Mouse (Mus musculus) midbrain, embryonic 16.5 days (tissue): ENCODE results near the gene Dock6. TPM values are rescaled to one million over a fixed set of nuclear protein-coding genes. Genes with fewer than 3 reads are reported as not detected.
"Not testable (repeated sequence)": the region's sequence is repeated elsewhere in the genome, so short reads cannot be mapped to it uniquely, and the experiment has no call there.

Source experiments
- ATAC-seq: fragments of 200-750 bp; cut with Nextera tagmentation; 2 replicates; pipeline ENCODE4 v1.8.0; 2017; ENCODE audit warnings: moderate TSS enrichment
- H3K27ac ChIP-seq: fragments of 300-500 bp; sonication (generic); 2 replicates; pipeline ENCODE4 v1.5.1; 2014; ENCODE audit warnings: mild to moderate bottlenecking, low read length, mixed read lengths
- H3K27me3 ChIP-seq: fragments of 300-500 bp; sonication (generic); 2 replicates; pipeline ENCODE4 v1.6.1; 2014; ENCODE audit warnings: low read depth, low read length, mixed read lengths; ENCODE audit not compliant: control insufficient read depth, insufficient read depth
- H3K36me3 ChIP-seq: fragments of 300-500 bp; sonication (generic); 2 replicates; pipeline ENCODE4 v1.6.1; 2014; ENCODE audit warnings: mild to moderate bottlenecking, low read length, moderate library complexity, mixed read lengths; ENCODE audit not compliant: control insufficient read depth, insufficient read depth
- H3K4me1 ChIP-seq: fragments of 300-500 bp; sonication (generic); 2 replicates; pipeline ENCODE4 v1.6.1; 2014; ENCODE audit warnings: mild to moderate bottlenecking, low read length, mixed read lengths; ENCODE audit not compliant: control insufficient read depth, insufficient read depth
- H3K4me2 ChIP-seq: fragments of 300-500 bp; sonication (generic); 2 replicates; pipeline ENCODE4 v1.6.1; 2014; ENCODE audit warnings: mild to moderate bottlenecking, low read length, mixed read lengths
- H3K4me3 ChIP-seq: fragments of 300-500 bp; sonication (generic); 2 replicates; pipeline ENCODE4 v1.5.1; 2014; ENCODE audit warnings: low read depth, mild to moderate bottlenecking, low read length, moderate library complexity, mixed read lengths
- H3K9ac ChIP-seq: fragments of 300-500 bp; sonication (generic); 2 replicates; pipeline ENCODE4 v1.6.1; 2014; ENCODE audit warnings: low read depth, low read length, mixed read lengths
- H3K9me3 ChIP-seq: fragments of 300-500 bp; sonication (generic); replicated peaks from 2 replicates; pipeline ENCODE4 v1.6.1; 2014; ENCODE audit warnings: mild to moderate bottlenecking, low read length, mixed read lengths; ENCODE audit not compliant: control insufficient read depth, poor library complexity, severe bottlenecking
- WGBS: fragments of 180-500 bp; shearing (Covaris S2); extraction: QIAGEN DNeasy Blood & Tissue Kit; methylation state at CpG from one replicate; pipeline ENCODE4 v1.1.7; 2014; 5-methylcytosine and 5-hydroxymethylcytosine counted together
- polyA plus RNA-seq: library from polyadenylated mRNA; unstranded; fragments of >200 nt; fragmentation: Nextera tagmentation; extraction: Ambion mirVana; gene quantifications from 2 replicates; pipeline ENCODE4 v1.2.1, GENCODE M21; 2015

Dock6 gene
- polyA plus RNA-seq, 1 experiment from 2014 or later = 13.4 TPM

- no peaks in the 10 kb centered on the region for H3K27me3 ChIP-seq
- no peak overlapping the region for H3K4me3 ChIP-seq
- no peak overlapping the region for H3K9ac ChIP-seq
- no peak overlapping the region for H3K27ac ChIP-seq
- H3K9me3 ChIP-seq = no peaks in the 10 kb centered on the region
- no peaks in the 10 kb centered on the region for H3K4me1 ChIP-seq
- no peak overlapping the region for H3K4me2 ChIP-seq
- ATAC-seq = no peak
- WGBS = 81% methylated on average over 5 of the region's 5 CpGs
- H3K36me3 ChIP-seq = no peaks in the 10 kb centered on the region
These were observed 64.8 kb downstream of the Dock6 start for GRCm38 (mm10) chr9:21787654-21788053.

GRCm38 (mm10) chr9:21786906-21787305 lies 65.5 kb downstream of the Dock6 start:
- Histone ChIP-seq H3K27ac (no peak overlapping the region), H3K9me3 (no peaks in the 10 kb centered on the region), H3K36me3 (no peaks in the 10 kb centered on the region), H3K27me3 (no peaks in the 10 kb centered on the region), H3K4me3 (no peak overlapping the region), H3K9ac (no peak overlapping the region), H3K4me1 (no peaks in the 10 kb centered on the region), H3K4me2 (no peak overlapping the region)
- no peak for ATAC-seq
- WGBS = 8% methylated on average over 6 of the region's 6 CpGs

- H3K4me3 ChIP-seq, H3K36me3 ChIP-seq, H3K9me3 ChIP-seq, H3K4me1 ChIP-seq, H3K4me2 ChIP-seq, ATAC-seq, H3K9ac ChIP-seq, H3K27ac ChIP-seq, H3K27me3 ChIP-seq: not testable (repeated sequence)
- WGBS = 82% methylated on average over 1 of the region's 2 CpGs
These were observed 66.1 kb downstream of the Dock6 start for GRCm38 (mm10) chr9:21786309-21786708.

- no peaks in the 10 kb centered on the region for H3K27me3 ChIP-seq
- H3K36me3 ChIP-seq = no peaks in the 10 kb centered on the region
- no peak overlapping the region for H3K27ac ChIP-seq
- no peaks in the 10 kb centered on the region for H3K9me3 ChIP-seq
- no peaks in the 10 kb centered on the region for H3K4me1 ChIP-seq
- no peak overlapping the region for H3K4me2 ChIP-seq
- H3K9ac ChIP-seq = no peak overlapping the region
- 90% methylated on average over 7 of the region's 7 CpGs for WGBS
- no peak overlapping the region for H3K4me3 ChIP-seq
- no peak for ATAC-seq
These were observed 67.7 kb downstream of the Dock6 start for GRCm38 (mm10) chr9:21784517-21785307.

- Histone ChIP-seq H3K4me2 (no peak overlapping the region), H3K27ac (no peak overlapping the region), H3K27me3 (no peaks in the 10 kb centered on the region), H3K4me3 (no peak overlapping the region), H3K4me1 (no peaks in the 10 kb centered on the region), H3K36me3 (no peaks in the 10 kb centered on the region), H3K9ac (no peak overlapping the region), H3K9me3 (no peaks in the 10 kb centered on the region)
- 87% methylated on average over 15 of the region's 15 CpGs for WGBS
- ATAC-seq = no peak
These were observed 70.6 kb downstream of the Dock6 start for GRCm38 (mm10) chr9:21781657-21782468.

- Histone ChIP-seq H3K4me1 (no peaks in the 10 kb centered on the region), H3K27ac (no peak overlapping the region), H3K9me3 (no peaks in the 10 kb centered on the region), H3K4me2 (no peak overlapping the region), H3K27me3 (no peaks in the 10 kb centered on the region), H3K4me3 (no peak overlapping the region), H3K36me3 (no peaks in the 10 kb centered on the region), H3K9ac (no peak overlapping the region)
- WGBS = 94% methylated on average over 3 of the region's 3 CpGs
- no peak for ATAC-seq
These were observed 74.7 kb downstream of the Dock6 start for GRCm38 (mm10) chr9:21777726-21778125.

- ATAC-seq = no peak
- Histone ChIP-seq H3K36me3 (no peaks in the 10 kb centered on the region), H3K4me2 (no peak overlapping the region), H3K27me3 (no peaks in the 10 kb centered on the region), H3K9me3 (no peaks in the 10 kb centered on the region), H3K9ac (no peak overlapping the region), H3K27ac (no peak overlapping the region), H3K4me1 (no peaks in the 10 kb centered on the region), H3K4me3 (no peak overlapping the region)
- 92% methylated on average over 16 of the region's 16 CpGs for WGBS
These were observed 78.1 kb downstream of the Dock6 start for GRCm38 (mm10) chr9:21774353-21774752.

GRCm38 (mm10) chr9:21773396-21773795 lies 79.0 kb downstream of the Dock6 start:
- H3K9me3 ChIP-seq, H3K4me3 ChIP-seq, H3K27ac ChIP-seq, ATAC-seq, H3K36me3 ChIP-seq, H3K4me1 ChIP-seq, H3K27me3 ChIP-seq, H3K4me2 ChIP-seq, H3K9ac ChIP-seq: not testable (repeated sequence)
- WGBS = 89% methylated on average over 5 of the region's 5 CpGs

GRCm38 (mm10) chr9:21769558-21770183 lies 82.8 kb downstream of the Dock6 start:
- Histone ChIP-seq H3K9ac (no peak overlapping the region), H3K4me2 (no peak overlapping the region), H3K4me1 (peaks cover 3% of the 10 kb centered on the region; the same call in 1 of the 2 replicates), H3K36me3 (no peaks in the 10 kb centered on the region), H3K9me3 (no peaks in the 10 kb centered on the region), H3K27me3 (no peaks in the 10 kb centered on the region), H3K27ac (no peak overlapping the region), H3K4me3 (no peak overlapping the region)
- 80% methylated on average over 26 of the region's 26 CpGs for WGBS
- ATAC-seq = no peak
